Mouse (Mus musculus) forebrain, embryonic 12.5 days (tissue): ENCODE measurements around the gene Man1c1. TPM values are rescaled to one million over a fixed set of nuclear protein-coding genes. Genes with fewer than 3 reads are reported as not detected.

ENCODE experiments used
- ATAC-seq: fragments of 200-750 bp; cut with Nextera tagmentation; 2 replicates; pipeline ENCODE4 v1.8.0; 2017; ENCODE audit warnings: moderate TSS enrichment; ENCODE audit not compliant: low FRiP score
- H3K27ac ChIP-seq: fragments of 300-500 bp; sonication (generic); 2 replicates; pipeline ENCODE4 v1.5.1; 2016; ENCODE audit warnings: mild to moderate bottlenecking
- H3K27me3 ChIP-seq: fragments of 300-500 bp; sonication (generic); 2 replicates; pipeline ENCODE4 v1.6.1; 2016; ENCODE audit warnings: mild to moderate bottlenecking
- H3K36me3 ChIP-seq: fragments of 300-500 bp; sonication (generic); replicated peaks from 2 replicates; pipeline ENCODE4 v1.6.1; 2016; ENCODE audit warnings: mild to moderate bottlenecking
- H3K4me1 ChIP-seq: fragments of 300-500 bp; sonication (generic); 2 replicates; pipeline ENCODE4 v1.6.1; 2016
- H3K4me2 ChIP-seq: fragments of 300-500 bp; sonication (generic); 2 replicates; pipeline ENCODE4 v1.6.1; 2016; ENCODE audit warnings: mild to moderate bottlenecking, moderate library complexity
- H3K4me3 ChIP-seq: fragments of 300-500 bp; sonication (generic); replicated peaks from 2 replicates; pipeline ENCODE4 v1.5.1; 2016; ENCODE audit warnings: mild to moderate bottlenecking
- H3K9ac ChIP-seq: fragments of 300-500 bp; sonication (generic); 2 replicates; pipeline ENCODE4 v1.6.1; 2016; ENCODE audit warnings: mild to moderate bottlenecking
- H3K9me3 ChIP-seq: fragments of 300-500 bp; sonication (generic); 2 replicates; pipeline ENCODE4 v1.6.1; 2016
- WGBS: fragments of 180-500 bp; shearing (Covaris S2); methylation state at CpG from one replicate; pipeline ENCODE4 v1.1.7; 2016; 5-methylcytosine and 5-hydroxymethylcytosine counted together
- polyA plus RNA-seq: library from polyadenylated mRNA; unstranded; fragments of >200 nt; fragmentation: Nextera tagmentation; extraction: Ambion mirVana; gene quantifications from 2 replicates; pipeline ENCODE4 v1.2.1, GENCODE M21; 2016

Gene Man1c1
- polyA plus RNA-seq, 1 experiment from 2014 or later: 4.0 TPM

DNA sequence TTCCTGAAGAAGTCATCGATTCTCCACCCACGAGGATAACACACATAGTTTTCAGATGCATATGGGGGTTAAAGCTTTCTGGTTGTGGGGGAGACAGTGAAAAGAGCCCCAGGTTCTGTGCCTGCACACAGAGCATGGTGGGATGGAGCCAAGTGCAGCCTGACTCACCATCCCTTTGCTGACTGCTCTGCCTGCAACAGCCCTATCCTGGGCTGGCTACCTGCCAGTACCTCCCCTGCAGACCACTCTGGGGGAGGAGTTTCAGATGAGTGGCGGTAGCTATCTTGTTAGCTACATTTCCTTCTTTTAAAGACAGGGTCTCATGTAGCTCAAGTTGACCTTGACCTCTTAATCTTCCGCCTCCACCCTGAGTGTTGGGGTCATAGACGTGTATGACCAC lies 125.7 kb downstream of the Man1c1 start:
- no peaks in the 10 kb centered on the region for H3K27me3 ChIP-seq
- H3K27ac ChIP-seq: no peak overlapping the region
- ATAC-seq: no peak
- no peak overlapping the region for H3K4me3 ChIP-seq
- H3K36me3 ChIP-seq: no peaks in the 10 kb centered on the region
- H3K9ac ChIP-seq: no peak overlapping the region
- H3K4me1 ChIP-seq: peaks cover 42% of the 10 kb centered on the region
- WGBS: 73% methylated on average over 5 of the region's 5 CpGs
- no peaks in the 10 kb centered on the region for H3K9me3 ChIP-seq
- H3K4me2 ChIP-seq: no peak overlapping the region

DNA sequence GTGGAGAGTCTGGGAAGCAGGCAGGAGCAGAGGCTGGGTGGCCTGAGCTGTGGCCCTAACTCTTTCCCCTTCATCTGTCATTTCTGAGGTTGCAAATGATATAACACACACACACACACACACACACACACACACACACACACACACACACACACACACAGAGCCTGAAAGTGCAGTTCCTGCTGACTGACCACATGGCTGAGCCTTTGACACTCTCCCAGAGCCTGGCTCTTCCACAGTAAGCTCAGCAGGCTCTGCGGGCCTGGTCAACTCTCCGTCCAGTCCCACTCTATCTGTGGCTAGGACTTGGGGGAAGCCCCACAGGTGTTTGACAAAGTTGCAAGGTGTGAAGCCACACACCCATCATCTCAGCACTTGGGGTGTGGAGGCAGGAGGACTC lies 126.8 kb downstream of the Man1c1 start:
- Histone ChIP-seq H3K27ac (no peak overlapping the region), H3K4me2 (no peak overlapping the region), H3K4me1 (peaks cover 42% of the 10 kb centered on the region), H3K9me3 (no peaks in the 10 kb centered on the region), H3K27me3 (no peaks in the 10 kb centered on the region), H3K4me3 (no peak overlapping the region), H3K36me3 (no peaks in the 10 kb centered on the region), H3K9ac (no peak overlapping the region)
- no peak for ATAC-seq
- 81% methylated on average over 2 of the region's 2 CpGs for WGBS

DNA sequence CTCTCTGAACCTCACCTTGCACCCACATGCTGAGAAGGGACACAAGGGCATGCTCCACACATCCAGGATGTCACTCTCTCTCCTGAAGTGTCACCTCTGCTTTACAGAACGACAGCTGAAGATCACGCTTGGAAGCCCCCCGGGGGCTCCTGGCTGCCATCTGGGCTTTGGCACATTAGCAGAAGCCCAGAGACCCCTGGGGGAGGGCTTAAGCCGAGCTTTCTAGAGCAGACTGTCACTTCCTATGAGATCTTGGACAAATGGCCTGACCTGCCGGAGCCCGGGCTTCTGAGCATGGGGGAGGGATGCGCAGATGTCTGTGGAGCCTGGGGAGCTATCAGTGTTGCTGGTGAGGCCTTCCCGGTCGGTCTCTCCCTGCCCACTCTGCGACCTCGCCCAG lies 128.6 kb downstream of the Man1c1 start:
- Histone ChIP-seq H3K4me1 (peaks cover 29% of the 10 kb centered on the region), H3K27ac (no peak overlapping the region), H3K9ac (no peak overlapping the region), H3K9me3 (no peaks in the 10 kb centered on the region), H3K36me3 (no peaks in the 10 kb centered on the region), H3K4me2 (no peak overlapping the region), H3K27me3 (no peaks in the 10 kb centered on the region), H3K4me3 (no peak overlapping the region)
- ATAC-seq: no peak
- WGBS: 67% methylated on average over 11 of the region's 11 CpGs

DNA sequence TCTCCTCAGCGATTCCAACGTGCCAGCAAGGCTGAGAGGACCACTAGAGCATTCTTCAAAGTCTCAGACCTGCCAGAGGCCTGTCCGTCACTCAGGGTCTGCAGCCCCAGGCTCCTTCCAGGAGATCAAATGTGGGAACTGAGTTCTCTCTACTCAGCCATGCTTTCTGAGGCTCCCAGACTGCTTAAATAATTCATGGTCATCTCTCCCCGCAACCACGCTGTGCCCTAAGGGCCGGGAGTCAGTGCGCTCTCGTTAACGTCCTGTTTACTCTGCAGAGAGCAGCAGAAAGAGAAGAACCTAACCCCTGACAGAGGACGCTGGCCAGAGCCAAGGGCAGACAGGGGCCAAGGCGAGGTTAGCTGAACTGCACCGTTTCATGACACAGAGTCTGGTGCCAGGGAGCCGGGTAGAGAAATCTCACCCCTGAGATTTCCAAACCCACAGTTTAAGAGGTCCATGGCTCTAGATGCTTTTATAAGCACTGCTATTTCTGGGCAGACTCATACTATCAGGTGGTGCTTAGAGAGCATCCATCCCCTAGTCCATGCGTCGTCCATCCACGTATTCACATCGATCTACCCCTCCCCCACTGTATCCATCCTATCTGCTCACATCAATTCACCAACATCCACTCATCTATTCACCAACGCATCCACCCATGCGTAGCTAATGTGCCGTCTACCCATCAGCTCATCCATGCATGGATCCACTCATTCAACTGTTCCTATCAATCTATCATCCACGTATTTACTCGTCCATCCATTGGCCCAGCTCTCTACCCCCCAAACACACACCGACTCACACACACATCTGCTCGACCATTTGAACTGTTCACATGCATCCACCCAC lies 131.4 kb downstream of the Man1c1 start:
- H3K27me3 ChIP-seq: no peaks in the 10 kb centered on the region
- no peak for ATAC-seq
- no peaks in the 10 kb centered on the region for H3K9me3 ChIP-seq
- no peak overlapping the region for H3K27ac ChIP-seq
- no peak overlapping the region for H3K9ac ChIP-seq
- no peak overlapping the region for H3K4me2 ChIP-seq
- H3K36me3 ChIP-seq: no peaks in the 10 kb centered on the region
- 89% methylated on average over 24 of the region's 24 CpGs for WGBS
- H3K4me1 ChIP-seq: peaks cover 14% of the 10 kb centered on the region
- no peak overlapping the region for H3K4me3 ChIP-seq

DNA sequence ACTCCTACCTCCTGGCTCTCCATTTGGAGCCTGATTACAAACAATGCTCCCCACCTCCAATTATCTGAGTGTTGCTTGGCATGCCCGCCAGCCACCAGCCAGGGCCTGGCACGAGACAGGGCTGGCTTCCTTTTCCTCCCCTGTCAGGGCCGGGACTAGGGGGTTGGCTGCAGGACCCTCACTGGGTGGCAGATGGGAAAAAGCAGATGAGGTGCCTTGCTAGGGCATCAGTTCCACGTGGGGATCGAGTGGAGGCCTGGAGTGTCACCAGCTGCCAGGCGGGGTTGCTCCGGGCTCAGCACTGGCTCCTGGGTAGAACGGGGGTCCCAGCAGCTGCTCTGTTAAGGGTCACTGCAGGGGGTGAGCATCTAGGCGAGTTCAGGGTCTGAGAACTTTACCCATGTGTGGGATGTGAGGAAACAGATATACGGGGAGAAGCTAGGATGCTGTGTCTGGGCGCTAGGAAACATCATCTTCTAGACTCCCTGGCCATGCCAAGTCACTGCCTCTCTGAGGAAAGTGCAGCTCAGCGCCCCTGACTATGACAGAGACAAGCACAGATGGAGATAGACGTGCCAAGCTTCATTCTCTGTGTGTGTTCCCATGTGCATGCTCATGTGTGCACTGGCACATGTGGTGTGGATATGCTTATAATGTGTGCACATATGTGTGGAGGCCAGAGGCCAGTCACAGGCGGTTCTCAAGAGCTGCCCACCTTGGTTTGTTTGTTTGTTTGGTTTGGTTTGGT lies 133.2 kb downstream of the Man1c1 start:
- H3K27ac ChIP-seq: no peak overlapping the region; the same call in 1 of the 2 replicates
- no peak overlapping the region for H3K9ac ChIP-seq
- no peaks in the 10 kb centered on the region for H3K9me3 ChIP-seq
- H3K27me3 ChIP-seq: no peaks in the 10 kb centered on the region
- H3K4me2 ChIP-seq: no peak overlapping the region
- H3K4me1 ChIP-seq: peaks cover 17% of the 10 kb centered on the region
- H3K4me3 ChIP-seq: no peak overlapping the region
- 75% methylated on average over 14 of the region's 14 CpGs for WGBS
- ATAC-seq: no peak
- H3K36me3 ChIP-seq: no peaks in the 10 kb centered on the region

DNA sequence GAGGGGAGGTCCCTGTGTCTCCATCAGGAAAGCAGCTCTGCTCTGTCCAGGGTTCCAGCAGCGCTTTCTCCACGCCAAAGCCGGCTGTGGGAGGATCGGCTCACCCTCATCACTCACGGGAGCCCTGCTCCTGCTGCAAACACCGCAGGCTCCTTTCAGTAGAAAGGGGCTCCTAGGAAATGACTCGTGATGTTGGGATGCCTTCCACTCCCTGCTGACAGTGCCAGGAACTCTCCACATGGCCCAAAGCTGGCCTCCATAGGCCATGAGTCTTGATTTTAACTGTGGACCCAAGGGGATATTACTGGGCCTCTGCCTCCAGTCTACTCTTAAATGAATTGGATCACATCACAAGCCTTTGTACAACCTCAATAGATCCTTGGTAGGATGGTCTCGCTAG lies 134.3 kb downstream of the Man1c1 start:
- Histone ChIP-seq H3K4me3 (no peak overlapping the region), H3K27me3 (no peaks in the 10 kb centered on the region), H3K4me2 (no peak overlapping the region), H3K4me1 (peaks cover 9% of the 10 kb centered on the region), H3K27ac (no peak overlapping the region), H3K36me3 (peaks cover 10% of the 10 kb centered on the region), H3K9me3 (no peaks in the 10 kb centered on the region), H3K9ac (no peak overlapping the region)
- WGBS: 85% methylated on average over 8 of the region's 8 CpGs
- ATAC-seq: no peak

DNA sequence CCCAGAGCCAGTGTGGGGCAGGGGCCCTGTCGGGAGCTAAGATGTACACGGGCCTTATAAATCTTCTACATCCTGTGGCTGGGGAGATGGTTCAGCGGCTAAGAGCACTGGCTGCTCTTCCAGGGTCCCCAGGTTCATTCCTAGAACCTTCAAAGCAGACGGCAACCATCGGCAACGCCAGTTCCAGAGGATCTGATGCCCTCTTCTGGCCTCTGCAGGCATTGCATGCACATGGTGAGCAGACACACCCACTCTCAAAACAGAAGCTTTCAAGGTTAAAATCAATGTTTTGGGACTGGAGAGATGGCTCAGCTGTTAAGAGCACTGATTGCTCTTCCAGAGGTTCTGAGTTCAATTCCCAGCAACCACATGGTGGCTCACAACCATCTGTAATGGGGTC lies 134.9 kb downstream of the Man1c1 start:
- peaks cover 10% of the 10 kb centered on the region for H3K36me3 ChIP-seq
- H3K4me2 ChIP-seq: no peak overlapping the region
- 73% methylated on average over 6 of the region's 6 CpGs for WGBS
- H3K9me3 ChIP-seq: no peaks in the 10 kb centered on the region
- no peak overlapping the region for H3K27ac ChIP-seq
- H3K9ac ChIP-seq: no peak overlapping the region
- H3K4me1 ChIP-seq: peaks cover 9% of the 10 kb centered on the region
- H3K4me3 ChIP-seq: no peak overlapping the region
- H3K27me3 ChIP-seq: no peaks in the 10 kb centered on the region
- ATAC-seq: no peak

DNA sequence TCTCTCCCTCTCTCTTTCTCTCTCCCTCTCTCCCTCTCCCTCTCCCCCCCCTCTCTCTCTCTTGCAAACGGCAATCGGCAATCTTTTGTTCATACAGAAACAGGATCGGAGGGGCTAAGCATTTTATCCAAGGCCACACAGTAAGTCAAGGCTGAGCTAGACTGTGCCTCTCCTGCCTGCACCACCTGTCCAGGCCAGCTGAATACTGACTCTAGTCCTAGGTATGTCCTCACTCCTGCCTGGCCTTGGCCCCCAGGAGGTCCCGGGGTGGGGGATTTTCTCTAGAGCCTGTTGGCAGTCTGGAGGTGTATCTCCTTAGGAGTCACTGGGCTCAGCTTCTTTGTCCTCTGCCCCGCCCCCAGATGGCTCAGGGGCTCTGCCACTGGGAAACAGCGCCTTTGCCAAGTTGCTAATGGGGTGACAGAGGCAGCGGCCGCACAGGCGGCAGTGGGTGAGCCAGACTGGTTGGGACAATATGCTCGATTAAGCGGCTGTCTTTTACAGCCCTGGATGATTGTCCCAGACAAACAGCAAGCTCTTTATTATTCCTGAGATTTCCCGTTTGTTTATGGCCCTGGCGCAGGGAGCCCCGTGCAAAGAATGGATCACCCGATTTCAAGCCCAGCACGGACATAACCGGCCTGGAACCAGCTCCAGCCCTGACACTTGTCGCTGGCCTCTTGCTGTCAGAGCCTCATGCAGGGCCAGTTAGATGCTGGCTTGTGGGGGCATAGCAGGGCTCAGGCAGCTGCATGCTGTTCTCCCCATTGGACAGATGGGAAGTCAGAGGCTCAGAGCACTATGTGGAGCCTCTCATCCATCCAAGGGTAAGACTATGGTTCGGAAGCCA lies 136.5 kb downstream of the Man1c1 start:
- H3K4me3 ChIP-seq: no peak overlapping the region
- peaks cover 9% of the 10 kb centered on the region for H3K4me1 ChIP-seq
- no peak overlapping the region for H3K27ac ChIP-seq
- H3K9ac ChIP-seq: no peak overlapping the region
- peak; percentile 61; the same call in 1 of the 2 replicates for ATAC-seq
- H3K4me2 ChIP-seq: peak overlapping the region; percentile 28; the same call in 1 of the 2 replicates
- H3K36me3 ChIP-seq: peaks cover 10% of the 10 kb centered on the region
- no peaks in the 10 kb centered on the region for H3K9me3 ChIP-seq
- 21% methylated on average over 19 of the region's 19 CpGs for WGBS
- H3K27me3 ChIP-seq: no peaks in the 10 kb centered on the region

DNA sequence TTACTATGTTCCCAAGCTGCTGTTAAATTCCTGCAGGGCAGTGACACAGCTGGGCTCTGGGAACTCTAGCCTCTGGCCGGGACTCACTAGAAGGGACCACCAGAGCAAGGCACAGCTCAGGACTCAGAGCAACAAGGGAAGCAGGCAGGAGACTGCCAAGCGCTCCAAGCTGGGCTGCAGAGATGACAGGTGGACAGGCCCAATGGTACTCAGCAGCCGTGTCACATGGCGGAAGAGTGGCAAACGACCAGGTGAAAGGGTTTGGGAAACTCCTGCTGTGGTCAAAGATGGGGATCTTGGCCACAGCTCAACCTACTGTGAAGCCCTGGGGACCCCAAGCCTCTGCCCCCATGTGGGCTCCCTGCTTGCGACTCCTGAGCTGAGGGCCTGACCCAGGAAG lies 140.0 kb downstream of the Man1c1 start:
- 89% methylated on average over 6 of the region's 6 CpGs for WGBS
- Histone ChIP-seq H3K4me2 (no peak overlapping the region), H3K9ac (no peak overlapping the region), H3K36me3 (peaks cover 10% of the 10 kb centered on the region), H3K27me3 (no peaks in the 10 kb centered on the region), H3K9me3 (no peaks in the 10 kb centered on the region), H3K4me1 (peaks cover 9% of the 10 kb centered on the region), H3K27ac (no peak overlapping the region), H3K4me3 (no peak overlapping the region)
- no peak for ATAC-seq

DNA sequence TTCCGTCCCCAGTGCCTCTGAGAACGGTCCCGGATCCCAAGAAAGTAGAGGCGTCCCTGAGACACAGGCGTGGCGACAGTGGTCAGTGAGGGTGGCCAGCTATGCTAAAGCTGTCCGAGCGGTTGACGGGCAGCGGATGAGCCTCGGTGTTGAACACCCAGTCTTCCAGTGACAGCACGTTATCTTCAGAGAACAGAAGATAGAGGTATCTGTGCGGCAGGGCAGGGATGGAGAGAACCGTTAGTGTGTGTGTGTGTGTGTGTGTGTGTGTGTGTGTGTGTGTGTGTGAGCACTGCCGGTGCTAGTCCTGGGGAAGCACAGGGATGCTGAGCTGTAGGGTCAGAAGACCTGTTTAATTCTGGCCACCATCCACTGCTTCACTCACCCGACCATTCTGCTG lies 140.5 kb downstream of the Man1c1 start:
- Histone ChIP-seq H3K4me2 (no peak overlapping the region), H3K9ac (no peak overlapping the region), H3K9me3 (no peaks in the 10 kb centered on the region), H3K36me3 (peaks cover 10% of the 10 kb centered on the region), H3K4me1 (peaks cover 11% of the 10 kb centered on the region), H3K4me3 (no peak overlapping the region), H3K27ac (no peak overlapping the region), H3K27me3 (no peaks in the 10 kb centered on the region)
- ATAC-seq: no peak
- 89% methylated on average over 16 of the region's 16 CpGs for WGBS

DNA sequence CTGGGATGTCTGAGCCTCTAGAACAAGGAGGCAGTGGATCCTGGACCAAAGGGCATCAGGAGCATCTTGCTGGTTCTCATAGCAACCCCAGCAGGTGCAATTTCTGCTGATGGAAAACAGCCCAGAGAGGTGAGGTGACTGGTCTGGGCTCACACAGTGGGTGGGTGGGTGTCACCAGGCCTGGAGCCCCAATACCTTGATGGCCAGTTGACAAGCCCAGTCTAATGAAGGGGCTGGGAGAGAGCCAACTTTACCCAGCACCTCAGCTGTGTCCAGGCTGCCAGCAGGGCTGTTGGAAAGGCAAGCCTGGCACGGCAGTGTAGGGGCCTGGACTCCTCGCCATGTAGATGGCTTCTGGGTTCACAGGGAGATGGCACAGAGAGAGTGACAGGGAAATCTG lies 142.1 kb downstream of the Man1c1 start:
- no peak for ATAC-seq
- Histone ChIP-seq H3K4me2 (no peak overlapping the region), H3K27ac (no peak overlapping the region), H3K4me1 (peaks cover 12% of the 10 kb centered on the region), H3K36me3 (peaks cover 10% of the 10 kb centered on the region), H3K9me3 (no peaks in the 10 kb centered on the region), H3K27me3 (no peaks in the 10 kb centered on the region), H3K4me3 (no peak overlapping the region), H3K9ac (no peak overlapping the region)
- 83% methylated on average over 2 of the region's 2 CpGs for WGBS

DNA sequence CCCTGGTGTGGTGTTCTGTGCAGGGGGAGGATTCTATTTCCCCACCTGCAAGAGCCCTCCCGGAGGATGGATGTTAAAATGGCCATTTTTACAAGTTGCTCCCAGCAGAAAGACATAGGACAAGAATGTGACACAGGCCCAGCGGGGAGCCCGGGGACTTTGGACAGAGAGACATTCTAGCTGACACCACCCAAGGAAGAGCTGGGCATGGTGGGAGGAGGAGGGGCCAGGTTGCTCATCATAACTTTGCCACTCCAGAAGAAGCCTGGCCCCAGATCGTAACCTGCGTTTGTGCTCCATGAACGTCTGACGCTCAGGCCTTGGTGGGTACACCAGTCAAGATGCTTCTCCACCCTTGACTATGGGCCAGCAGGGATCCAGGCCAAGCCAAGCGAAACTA lies 143.4 kb downstream of the Man1c1 start:
- ATAC-seq: no peak
- H3K4me3 ChIP-seq: no peak overlapping the region
- no peak overlapping the region for H3K4me2 ChIP-seq
- peaks cover 12% of the 10 kb centered on the region for H3K4me1 ChIP-seq
- no peaks in the 10 kb centered on the region for H3K27me3 ChIP-seq
- WGBS: 92% methylated on average over 8 of the region's 8 CpGs
- H3K27ac ChIP-seq: no peak overlapping the region
- H3K9me3 ChIP-seq: no peaks in the 10 kb centered on the region
- H3K9ac ChIP-seq: no peak overlapping the region
- H3K36me3 ChIP-seq: peaks cover 8% of the 10 kb centered on the region
